Mouse (Mus musculus) stomach, adult 2 months (tissue): ENCODE measurements around the gene Rsph6a. TPM values are rescaled to one million over a fixed set of nuclear protein-coding genes. Genes with fewer than 3 reads are reported as not detected.

Experiments
- polyA plus RNA-seq: library from polyadenylated mRNA; depleted of rRNA; stranded (reverse); fragments of >200 nt; gene quantifications from 2 replicates; pipeline ENCODE4 v1.2.3, GENCODE M21; 2012; rRNA removed

The Rsph6a gene
- 0.18 TPM in 1 of 2 replicates, not detected in the other for polyA plus RNA-seq

DNA sequence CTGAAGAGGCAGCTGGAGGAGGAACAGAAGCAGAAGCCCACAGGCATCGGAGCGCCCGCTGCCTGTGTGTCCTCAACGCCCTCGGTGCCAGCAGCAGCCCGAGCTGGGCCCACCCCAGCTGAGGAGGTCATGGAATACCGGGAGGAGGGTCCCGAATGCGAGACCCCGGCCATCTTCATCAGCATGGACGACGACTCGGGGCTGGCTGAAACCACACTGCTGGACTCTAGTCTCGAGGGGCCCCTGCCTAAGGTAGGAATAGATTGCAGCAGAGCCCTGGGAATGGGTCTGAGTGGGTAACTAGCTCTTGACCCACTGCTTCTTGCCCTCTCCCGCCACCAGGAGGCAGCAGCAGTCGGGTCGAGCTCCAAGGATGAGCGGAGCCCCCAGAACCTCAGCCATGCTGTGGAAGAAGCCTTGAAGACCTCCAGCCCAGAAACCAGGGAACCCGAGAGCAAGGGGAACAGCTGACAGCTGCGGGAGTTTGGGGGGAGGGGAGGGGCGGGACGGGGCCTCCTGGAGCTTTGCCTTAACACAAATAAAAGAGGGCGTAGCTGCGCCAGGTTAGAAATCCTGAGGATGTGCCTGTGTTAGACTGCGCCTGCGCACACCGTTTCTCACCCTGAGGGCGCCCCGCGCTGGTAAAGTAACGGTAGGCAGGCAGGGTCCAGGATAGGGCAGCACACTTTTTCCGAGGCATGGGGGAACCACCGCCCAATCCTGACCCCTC, at the start of gene Rsph6a:
Rsph6a (plus strand) TSS at position 644 of the 730 bp plus-strand sequence.

DNA sequence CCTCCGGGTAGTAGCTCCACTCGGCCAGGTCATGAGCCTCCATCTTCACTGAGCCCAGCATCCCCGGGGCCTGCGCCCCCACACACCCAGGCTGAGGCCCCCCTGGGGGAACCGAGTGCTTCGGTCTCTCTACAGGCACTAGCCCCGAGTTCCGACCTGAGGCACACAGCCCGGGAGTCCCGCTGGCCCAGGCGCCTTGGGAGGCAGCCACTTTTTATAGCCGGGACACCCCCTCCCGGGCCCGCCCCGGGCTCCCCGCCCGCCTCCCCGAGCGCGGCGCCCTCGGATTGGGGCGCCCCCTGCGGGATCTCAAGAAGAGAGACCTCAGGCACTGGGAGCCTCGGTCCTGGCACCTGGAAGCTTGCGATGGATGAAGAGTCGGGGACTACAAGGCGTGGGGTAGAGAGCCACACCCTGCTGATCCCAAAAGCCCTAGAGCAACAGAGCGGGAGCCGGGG, 31.1 kb upstream of the Rsph6a start, which contains the start of gene Foxa3:
Foxa3 (minus strand) TSS at position 182 of the 458 bp plus-strand sequence.

DNA sequence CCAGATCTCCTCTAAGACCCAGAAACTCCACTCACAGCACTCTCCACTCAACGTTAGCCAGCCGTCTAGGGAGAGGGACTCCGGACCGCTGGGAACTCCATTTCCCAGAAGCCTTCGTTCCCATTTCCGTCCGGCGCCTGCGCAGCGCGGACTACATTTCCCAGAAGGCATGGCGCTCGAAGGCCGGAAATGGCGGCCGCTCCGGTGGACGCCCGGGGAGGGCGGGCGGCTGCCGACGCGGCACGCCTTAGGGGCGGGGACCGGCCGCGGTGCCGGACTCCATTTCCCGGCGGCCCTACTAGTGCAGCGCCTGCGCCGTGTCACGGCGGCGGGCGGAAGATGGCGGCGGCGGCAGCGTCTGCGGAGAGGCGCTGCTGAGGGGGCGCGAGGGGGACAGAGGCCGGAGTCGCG, 30.4 kb upstream of the Rsph6a start, which contains the start of gene Sympk:
Sympk (plus strand) TSS at position 282 of the 411 bp plus-strand sequence.

DNA sequence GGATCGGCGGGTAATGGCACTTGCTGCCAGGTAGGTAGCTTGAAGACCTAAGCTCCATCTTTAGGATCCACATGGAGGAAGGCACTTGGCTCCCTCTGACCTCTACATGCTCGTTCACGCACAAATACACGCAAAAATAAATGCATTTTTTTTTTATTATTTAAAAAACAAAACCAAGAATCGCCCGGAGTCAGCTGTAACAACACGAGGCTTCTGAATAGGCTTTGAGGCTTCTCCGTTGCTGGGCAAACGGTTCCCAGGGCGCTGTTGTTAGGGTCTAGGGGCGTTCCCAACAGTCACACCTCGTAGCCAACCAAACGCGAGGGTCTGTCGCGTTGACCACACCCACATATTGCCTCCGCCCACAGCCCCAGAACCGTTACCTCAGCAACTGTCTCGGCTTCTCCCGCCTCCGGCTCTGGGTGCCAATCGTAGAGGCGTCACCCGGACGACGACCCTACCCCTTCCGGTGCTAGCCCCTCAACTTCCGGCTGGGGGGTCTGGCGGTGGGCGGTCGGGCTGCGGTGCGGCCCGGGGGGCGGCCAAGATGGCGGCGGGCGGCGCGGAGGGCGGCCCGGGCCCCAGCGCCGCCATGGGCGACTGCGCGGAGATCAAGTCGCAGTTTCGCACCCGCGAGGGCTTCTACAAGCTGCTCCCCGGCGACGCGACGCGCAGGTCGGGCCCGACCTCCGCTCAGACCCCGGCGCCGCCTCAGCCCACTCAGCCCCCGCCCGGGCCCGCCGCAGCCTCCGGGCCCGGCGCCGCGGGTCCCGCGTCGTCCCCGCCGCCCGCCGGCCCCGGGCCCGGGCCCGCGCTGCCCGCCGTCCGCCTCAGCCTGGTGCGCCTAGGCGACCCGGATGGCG, 21.5 kb downstream of the Rsph6a start, which contains the start of gene Dmwd:
Dmwd (plus strand) TSS at position 505 of the 863 bp plus-strand sequence.

DNA sequence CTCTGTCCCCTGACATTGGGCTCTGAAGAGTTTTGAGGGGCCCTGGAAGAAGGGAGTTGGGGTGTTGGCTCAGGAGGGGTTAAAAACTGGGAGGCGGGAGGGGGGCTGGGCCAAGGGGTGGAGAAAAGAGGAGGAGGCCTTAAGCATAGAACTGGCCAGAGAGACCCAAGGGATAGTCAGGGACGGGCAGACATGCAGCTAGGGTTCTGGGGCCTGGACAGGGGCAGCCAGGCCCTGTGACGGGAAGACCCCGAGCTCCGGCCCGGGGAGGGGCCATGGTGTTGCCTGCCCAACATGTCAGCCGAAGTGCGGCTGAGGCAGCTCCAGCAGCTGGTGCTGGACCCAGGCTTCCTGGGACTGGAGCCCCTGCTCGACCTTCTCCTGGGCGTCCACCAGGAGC, 29.2 kb downstream of the Rsph6a start, which contains the start of gene Dmpk:
Dmpk (plus strand) TSS at position 149 of the 400 bp plus-strand sequence.

DNA sequence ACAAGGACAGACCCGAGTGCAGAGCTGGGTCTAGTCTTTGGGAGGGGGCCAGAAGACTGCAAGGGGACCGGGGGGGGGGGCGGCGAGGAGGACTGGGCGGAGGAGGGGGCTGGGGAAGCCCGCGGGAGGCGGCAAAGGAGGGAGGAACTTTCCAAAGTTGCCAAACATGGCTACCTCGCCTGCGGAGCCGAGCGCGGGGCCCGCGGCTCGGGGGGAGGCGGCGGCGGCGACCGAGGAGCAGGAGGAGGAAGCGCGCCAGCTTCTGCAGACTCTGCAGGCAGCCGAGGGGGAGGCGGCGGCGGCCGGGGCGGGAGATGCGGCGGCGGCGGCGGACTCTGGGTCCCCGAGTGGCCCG, 40.0 kb downstream of the Rsph6a start, which contains the start of gene Six5:
Six5 (plus strand) TSS at position 124 of the 355 bp plus-strand sequence.

DNA sequence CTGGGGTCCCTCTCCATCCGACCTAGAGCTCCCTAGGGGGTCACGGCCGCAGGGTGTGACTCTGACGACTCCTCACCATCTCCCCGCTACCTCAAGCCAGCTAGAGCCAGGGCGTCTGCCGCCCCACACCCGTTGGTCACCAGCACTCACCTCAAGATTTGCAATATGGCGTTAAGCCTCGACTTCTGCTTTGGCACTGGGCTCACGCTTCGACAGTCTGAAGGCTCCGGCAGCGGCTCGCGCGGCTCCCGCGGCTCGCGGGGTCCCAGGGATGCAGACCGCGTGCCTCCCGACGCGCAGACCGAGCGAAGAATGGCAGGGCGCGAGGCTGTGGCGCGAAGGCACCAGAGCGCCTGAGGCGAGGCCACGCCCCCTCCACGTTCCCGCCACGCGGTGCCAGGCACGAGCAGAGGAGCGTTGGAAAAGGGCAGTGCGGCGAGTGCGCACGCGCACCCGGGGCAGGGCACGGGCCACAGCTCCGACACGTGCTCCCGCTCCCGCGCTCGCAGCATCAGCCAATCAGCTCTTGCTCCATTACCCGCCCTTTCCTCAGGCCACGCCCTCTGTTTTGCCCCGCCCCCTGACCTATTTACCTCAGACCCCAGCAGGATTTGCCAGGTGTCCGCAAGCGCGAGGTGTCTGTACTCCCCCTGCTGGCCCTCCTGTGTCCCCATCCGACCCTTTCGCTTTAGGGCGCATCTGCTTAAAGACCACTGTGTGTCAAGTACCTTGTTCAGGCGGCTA, 63.7 kb downstream of the Rsph6a start, which contains the start of gene Gm4969:
Gm4969 (minus strand) TSS at position 341 of the 744 bp plus-strand sequence.

DNA sequence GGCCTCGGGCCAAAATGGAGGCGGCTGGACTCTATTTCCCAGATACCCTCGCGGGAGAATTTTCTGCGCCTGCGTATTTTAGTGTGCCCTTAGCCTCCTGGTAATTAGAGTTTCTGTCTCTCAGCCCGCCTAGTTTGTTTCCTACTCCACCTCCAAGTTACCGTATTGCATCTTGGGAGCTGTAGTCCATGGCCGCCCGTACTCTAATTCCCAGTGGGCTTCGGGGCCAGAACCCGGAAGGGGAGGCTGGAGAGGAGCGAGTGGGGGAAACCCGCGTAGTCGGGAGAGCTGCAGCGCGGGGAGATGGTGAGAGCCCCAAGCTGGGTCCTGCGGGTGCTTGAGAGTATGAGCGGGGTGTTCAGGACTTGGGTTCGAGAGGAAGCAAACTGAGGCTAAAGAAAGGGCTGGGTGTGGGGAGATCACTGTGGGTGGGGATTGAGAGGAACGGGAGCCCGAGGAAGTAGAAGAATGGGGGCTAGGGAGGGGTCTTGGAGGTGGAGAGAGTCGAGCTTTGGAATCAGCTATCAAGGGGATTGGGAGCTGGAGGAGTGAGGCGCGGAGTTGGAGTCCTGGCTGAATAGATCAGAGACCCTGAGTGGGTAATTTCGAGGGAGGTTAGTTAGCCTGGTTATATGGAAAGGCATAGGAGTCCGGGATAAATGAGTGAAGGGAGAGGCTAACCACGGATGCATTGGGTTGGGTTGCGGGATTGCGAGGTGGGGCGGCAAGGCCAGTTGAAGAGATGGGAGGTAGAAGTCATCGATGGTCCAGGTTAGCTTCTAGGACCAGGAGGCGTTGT, 65.3 kb downstream of the Rsph6a start, which contains the start of gene Fbxo46:
Fbxo46 (plus strand) TSS at position 229 of the 799 bp plus-strand sequence.

Other genes with a start within 250 kb of the Rsph6a start
- gene Psg17, start 233.1 kb upstream of the Rsph6a start, polyA plus RNA-seq, result 0.10 TPM in 1 of 2 replicates, not detected in the other
- gene Mill2, start 214.7 kb upstream of the Rsph6a start, polyA plus RNA-seq, result 2.3 and 2.9 TPM in 2 replicates
- gene Pglyrp1, start 183.4 kb upstream of the Rsph6a start, polyA plus RNA-seq, result 181 and 289 TPM in 2 replicates
- 14.5 and 18.4 TPM in 2 replicates for gene Ccdc61, start 144.3 kb upstream of the Rsph6a start, polyA plus RNA-seq
- gene Nova2, start 128.8 kb upstream of the Rsph6a start, polyA plus RNA-seq, result 0.28 and 0.38 TPM in 2 replicates
- not detected in 2 replicates for gene Nanos2, start 67.3 kb upstream of the Rsph6a start, polyA plus RNA-seq
- gene Mypop, start 63.4 kb upstream of the Rsph6a start, polyA plus RNA-seq, result 5.5 and 6.7 TPM in 2 replicates
- gene Irf2bp1, start 50.6 kb upstream of the Rsph6a start, polyA plus RNA-seq, result 18.4 and 26.7 TPM in 2 replicates
- gene Foxa3, start 31.2 kb upstream of the Rsph6a start, polyA plus RNA-seq, result 50.7 and 52.1 TPM in 2 replicates
- gene Sympk, start 30.3 kb upstream of the Rsph6a start, polyA plus RNA-seq, result 47.9 and 60.8 TPM in 2 replicates
- gene Dmwd, start 21.5 kb downstream of the Rsph6a start, polyA plus RNA-seq, result 21.7 and 24.0 TPM in 2 replicates
- gene Dmpk, start 29.2 kb downstream of the Rsph6a start, polyA plus RNA-seq, result 706 and 850 TPM in 2 replicates
- gene Six5, start 39.9 kb downstream of the Rsph6a start, polyA plus RNA-seq, result 27.1 and 28.4 TPM in 2 replicates
- 0.05 and 0.11 TPM in 2 replicates for gene Gm4969, start 63.7 kb downstream of the Rsph6a start, polyA plus RNA-seq
- 4.7 and 6.4 TPM in 2 replicates for gene Fbxo46, start 65.2 kb downstream of the Rsph6a start, polyA plus RNA-seq
- 7.6 and 10.2 TPM in 2 replicates for gene Qpctl, start 94.6 kb downstream of the Rsph6a start, polyA plus RNA-seq
- 3.1 and 3.8 TPM in 2 replicates for gene Snrpd2, start 95.0 kb downstream of the Rsph6a start, polyA plus RNA-seq
- 0.16 and 0.48 TPM in 2 replicates for gene Gipr, start 111.4 kb downstream of the Rsph6a start, polyA plus RNA-seq
- gene Eml2, start 121.7 kb downstream of the Rsph6a start, polyA plus RNA-seq, result 25.7 and 35.9 TPM in 2 replicates
- gene Gpr4, start 157.8 kb downstream of the Rsph6a start, polyA plus RNA-seq, result 5.0 and 5.8 TPM in 2 replicates
- gene Opa3, start 173.6 kb downstream of the Rsph6a start, polyA plus RNA-seq, result 15.9 and 16.9 TPM in 2 replicates
- gene Vasp, start 217.1 kb downstream of the Rsph6a start, polyA plus RNA-seq, result 232 and 302 TPM in 2 replicates
- gene Ppm1n, start 225.4 kb downstream of the Rsph6a start, polyA plus RNA-seq, result 0.23 and 1.3 TPM in 2 replicates
- 25.7 and 26.9 TPM in 2 replicates for gene Rtn2, start 227.9 kb downstream of the Rsph6a start, polyA plus RNA-seq